Mouse (Mus musculus) ovary, adult 10 weeks (tissue): ENCODE measurements around the gene Gm14325. TPM values are rescaled to one million over a fixed set of nuclear protein-coding genes. Genes with fewer than 3 reads are reported as not detected.

ENCODE experiments used
- polyA plus RNA-seq: library from polyadenylated mRNA; stranded (reverse); fragments of 350-450 nt; fragmentation: Illumina TruSeq; extraction: RNeasy Lipid Tissue Mini Kit (QIAGEN cat#74804); gene quantifications from one replicate; pipeline ENCODE4 v1.2.3, GENCODE M21; 2014

The Gm14325 gene
- 145 TPM for polyA plus RNA-seq

GRCm38 (mm10) chr2:177839901-177840663 lies at the start of gene Gm14325:
Gm14325 (minus strand) TSS chr2:177840336.

Other genes with a start within 250 kb of the Gm14325 start
- 11.6 TPM for gene Gm14322, start 81.0 kb downstream of the Gm14325 start, polyA plus RNA-seq
- gene Gm14327, start 56.8 kb upstream of the Gm14325 start, polyA plus RNA-seq, result 10.0 TPM
- gene Zfp972, start 85.3 kb upstream of the Gm14325 start, polyA plus RNA-seq, result not detected
- 93.3 TPM for gene Gm14326, start 117.0 kb upstream of the Gm14325 start, polyA plus RNA-seq
- 111 TPM for gene Zfp971, start 182.9 kb upstream of the Gm14325 start, polyA plus RNA-seq
- gene Zfp931, start 238.1 kb upstream of the Gm14325 start, polyA plus RNA-seq, result 106 TPM